Mouse (Mus musculus) embryonic facial prominence, embryonic 11.5 days (tissue): ENCODE data around the gene H2afy2. TPM values are rescaled to one million over a fixed set of nuclear protein-coding genes. Genes with fewer than 3 reads are reported as not detected.

Experiments
- ATAC-seq: fragments of 200-750 bp; cut with Nextera tagmentation; replicated peaks from 2 replicates; pipeline ENCODE4 v1.8.0; 2017; ENCODE audit warnings: low read depth; ENCODE audit not compliant: insufficient number of reproducible peaks, low FRiP score, low TSS enrichment
- DNase-seq: peaks from one replicate; pipeline ENCODE4 v3.0.0-alpha.2; 2015; ENCODE audit warnings: low spot score
- H3K27ac ChIP-seq: fragments of 300-500 bp; sonication (generic); replicated peaks from 2 replicates; pipeline ENCODE4 v1.5.1; 2014; ENCODE audit warnings: mild to moderate bottlenecking, low read depth, low read length, control low read depth
- H3K27me3 ChIP-seq: fragments of 300-500 bp; sonication (generic); 2 replicates; pipeline ENCODE4 v1.6.1; 2014; ENCODE audit warnings: mild to moderate bottlenecking, low read length, moderate library complexity, mixed read lengths; ENCODE audit not compliant: control insufficient read depth, insufficient read depth
- H3K36me3 ChIP-seq: fragments of 300-500 bp; sonication (generic); replicated peaks from 2 replicates; pipeline ENCODE4 v1.6.1; 2014; ENCODE audit warnings: low read depth, mild to moderate bottlenecking, low read length, moderate library complexity, mixed read lengths; ENCODE audit not compliant: control insufficient read depth, insufficient read depth
- H3K4me1 ChIP-seq: fragments of 300-500 bp; sonication (generic); 2 replicates; pipeline ENCODE4 v1.6.1; 2014; ENCODE audit warnings: low read length, mixed read lengths; ENCODE audit not compliant: control insufficient read depth, insufficient read depth
- H3K4me2 ChIP-seq: fragments of 300-500 bp; sonication (generic); 2 replicates; pipeline ENCODE4 v1.6.1; 2014; ENCODE audit warnings: low read depth, mild to moderate bottlenecking, control low read depth, low read length, moderate library complexity
- H3K4me3 ChIP-seq: fragments of 300-500 bp; sonication (generic); 2 replicates; pipeline ENCODE4 v1.5.1; 2014; ENCODE audit warnings: low read depth, low read length, control low read depth
- H3K9ac ChIP-seq: fragments of 300-500 bp; sonication (generic); replicated peaks from 2 replicates; pipeline ENCODE4 v1.6.1; 2014; ENCODE audit warnings: mild to moderate bottlenecking, control low read depth, low read length
- H3K9me3 ChIP-seq: fragments of 300-500 bp; sonication (generic); replicated peaks from 2 replicates; pipeline ENCODE4 v1.6.1; 2016; ENCODE audit warnings: mild to moderate bottlenecking, low read length, inconsistent platforms, mixed read lengths; ENCODE audit not compliant: control insufficient read depth
- WGBS: fragments of 180-500 bp; shearing (Covaris S2); extraction: QIAGEN DNeasy Blood & Tissue Kit; methylation state at CpG from one replicate; pipeline ENCODE4 v1.1.7; 2014; 5-methylcytosine and 5-hydroxymethylcytosine counted together
- polyA plus RNA-seq: library from polyadenylated mRNA; unstranded; fragments of >200 nt; fragmentation: Nextera tagmentation; extraction: Ambion mirVana; gene quantifications from 2 replicates; pipeline ENCODE4 v1.2.1, GENCODE M21; 2014

Gene H2afy2
- polyA plus RNA-seq, 1 experiment from 2014 or later: 335 TPM

- no peaks in the 10 kb centered on the region for H3K36me3 ChIP-seq
- DNase-seq (peak; percentile 76), ATAC-seq (peak; percentile 66)
- no peaks in the 10 kb centered on the region for H3K9me3 ChIP-seq
- H3K27ac ChIP-seq: peak overlapping the region; percentile 36
- WGBS: 9% methylated on average over 16 of the region's 16 CpGs
- H3K9ac ChIP-seq: 0 out of 2 replicates have a peak overlapping the region, but pooled peaks have one; percentile 15
- no peaks in the 10 kb centered on the region for H3K27me3 ChIP-seq
- peaks cover 11% of the 10 kb centered on the region for H3K4me1 ChIP-seq
- H3K4me3 ChIP-seq: no peak overlapping the region
- no peak overlapping the region for H3K4me2 ChIP-seq
Measured at GRCm38 (mm10) chr10:61826753-61827435, 42.9 kb upstream of the H2afy2 start.

DNA sequence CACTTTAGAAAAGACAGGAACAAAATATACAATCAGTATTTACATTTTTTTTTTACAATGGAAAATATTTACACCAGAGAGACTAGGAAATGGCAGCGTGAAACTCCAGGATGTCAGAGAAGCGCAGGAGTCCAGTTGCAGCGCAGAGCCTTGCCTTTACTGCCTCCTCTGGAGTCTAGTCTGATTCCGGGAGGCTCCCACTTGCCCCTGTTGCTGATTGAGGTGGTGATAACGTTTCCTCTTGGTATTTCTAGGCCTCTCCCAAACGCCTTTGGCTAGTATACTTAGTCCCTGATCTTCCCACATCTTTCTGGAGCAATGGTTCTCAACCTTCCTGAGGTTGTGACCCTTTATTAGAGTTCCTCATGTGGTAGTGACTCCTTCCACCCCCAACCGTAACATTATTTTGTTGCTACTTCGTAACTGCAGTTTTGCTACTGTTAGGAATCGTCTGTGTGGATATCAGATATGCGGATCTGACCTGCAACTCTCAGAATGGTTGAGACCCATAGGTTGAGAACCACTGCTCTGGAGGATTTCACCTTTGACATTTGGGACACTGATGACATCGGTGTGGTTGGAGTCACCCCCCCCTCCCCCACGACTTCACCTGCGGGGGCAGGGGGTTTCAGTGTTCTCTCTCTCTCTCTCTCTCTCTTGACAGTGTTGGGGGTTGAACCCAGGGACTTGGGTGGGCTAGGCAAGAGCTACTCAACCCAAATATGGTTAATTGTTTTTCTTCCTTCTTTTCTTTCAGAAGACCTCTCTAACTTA lies 42.2 kb upstream of the H2afy2 start:
- H3K36me3 ChIP-seq: no peaks in the 10 kb centered on the region
- no peak for ATAC-seq
- H3K9ac ChIP-seq: no peak overlapping the region
- peak; percentile 67 for DNase-seq
- H3K4me3 ChIP-seq: no peak overlapping the region
- no peaks in the 10 kb centered on the region for H3K9me3 ChIP-seq
- H3K27me3 ChIP-seq: no peaks in the 10 kb centered on the region
- WGBS: 32% methylated on average over 13 of the region's 13 CpGs
- no peak overlapping the region for H3K4me2 ChIP-seq
- H3K4me1 ChIP-seq: peaks cover 11% of the 10 kb centered on the region
- peak overlapping the region; percentile 36 for H3K27ac ChIP-seq

DNA sequence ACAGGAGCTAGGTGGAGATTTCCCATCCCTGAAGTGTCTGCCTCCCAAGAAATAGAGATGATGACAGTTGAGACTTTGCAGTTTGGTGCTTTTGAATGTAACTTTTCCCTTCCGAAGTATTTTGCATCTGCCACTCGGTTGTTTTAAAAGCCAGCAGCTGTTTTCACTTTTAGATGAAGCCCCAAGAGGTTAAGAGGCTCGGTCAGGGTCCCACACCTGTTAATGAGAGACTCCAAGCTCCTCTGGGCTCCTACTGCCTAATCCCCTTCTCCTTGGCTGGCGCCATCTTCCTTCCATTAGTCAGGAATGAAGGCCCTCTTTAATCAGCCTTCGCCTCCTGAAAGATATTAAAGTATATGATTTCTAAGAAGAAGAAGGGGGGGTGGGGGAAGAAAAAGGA lies 41.6 kb upstream of the H2afy2 start:
- no peak overlapping the region for H3K9ac ChIP-seq
- H3K9me3 ChIP-seq: no peaks in the 10 kb centered on the region
- peaks cover 11% of the 10 kb centered on the region for H3K4me1 ChIP-seq
- H3K36me3 ChIP-seq: no peaks in the 10 kb centered on the region
- peak; percentile 78 for DNase-seq
- no peaks in the 10 kb centered on the region for H3K27me3 ChIP-seq
- H3K27ac ChIP-seq: peak overlapping the region; percentile 23
- no peak overlapping the region for H3K4me2 ChIP-seq
- WGBS: 20% methylated on average over 5 of the region's 5 CpGs
- H3K4me3 ChIP-seq: no peak overlapping the region
- ATAC-seq: no peak

DNA sequence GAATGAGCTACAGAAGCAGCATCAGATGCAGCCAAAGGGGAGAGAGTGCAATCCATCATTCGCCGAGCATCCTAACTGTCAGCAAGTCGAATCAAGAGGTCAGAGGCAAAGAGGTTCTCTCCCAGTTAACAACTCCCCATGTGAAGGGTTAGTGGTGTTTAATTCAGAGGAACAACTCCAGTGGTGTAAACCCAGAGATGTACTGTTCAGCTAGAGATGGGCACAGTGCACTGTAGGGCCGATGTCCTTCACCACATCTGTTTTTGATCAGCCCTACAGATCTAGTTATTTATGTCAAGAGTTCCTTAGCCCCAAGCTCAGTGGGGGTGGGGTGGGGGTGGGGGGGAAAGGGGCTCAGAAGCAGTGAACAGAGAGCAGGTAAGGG lies 39.8 kb upstream of the H2afy2 start:
- no peaks in the 10 kb centered on the region for H3K9me3 ChIP-seq
- no peaks in the 10 kb centered on the region for H3K27me3 ChIP-seq
- H3K4me2 ChIP-seq: peak overlapping the region; percentile 2
- H3K9ac ChIP-seq: no peak overlapping the region
- 0 out of 2 replicates have a peak, but pooled peaks have one; percentile 32 for ATAC-seq
- H3K36me3 ChIP-seq: no peaks in the 10 kb centered on the region
- peak overlapping the region; percentile 42 for H3K27ac ChIP-seq
- WGBS: 22% methylated on average over 4 of the region's 4 CpGs
- H3K4me3 ChIP-seq: no peak overlapping the region; the same call in 1 of the 2 replicates
- H3K4me1 ChIP-seq: peaks cover 11% of the 10 kb centered on the region
- DNase-seq: peak; percentile 80

DNA sequence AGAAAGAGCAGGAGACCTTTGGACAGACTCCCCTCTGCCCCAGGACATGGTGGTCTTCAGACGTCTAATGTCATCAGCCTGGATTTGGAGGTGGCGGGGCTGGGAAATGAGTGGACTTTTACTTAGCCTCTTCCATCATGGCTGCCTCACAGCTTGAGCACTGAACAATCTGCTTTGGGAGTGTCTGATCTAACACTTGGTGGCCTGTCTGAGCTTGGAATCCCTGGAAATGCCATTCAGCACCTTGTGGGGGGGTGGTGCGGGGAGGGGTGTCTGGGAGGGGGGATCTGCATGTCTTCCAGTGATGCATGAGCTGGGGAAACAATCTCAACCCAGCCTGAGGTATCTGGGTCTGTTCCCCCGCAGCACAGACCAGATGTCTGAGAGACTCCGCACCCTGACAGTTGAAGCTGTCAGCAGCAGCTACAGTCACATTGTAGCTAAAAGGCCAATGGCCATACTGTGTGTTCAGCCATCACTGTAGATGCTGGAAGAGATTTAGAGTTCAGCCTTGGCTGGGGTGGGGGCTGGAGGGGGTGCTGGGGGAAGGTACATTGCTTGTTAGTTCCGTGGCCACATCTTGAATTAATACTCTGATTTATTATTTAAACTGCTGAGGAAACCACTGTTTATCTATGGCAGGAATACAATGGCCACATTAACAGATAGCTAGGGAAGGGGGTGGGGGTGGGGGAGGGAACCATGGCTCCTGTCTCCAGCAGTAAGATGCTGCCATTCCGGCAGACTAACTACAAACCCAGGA lies 39.2 kb upstream of the H2afy2 start:
- WGBS: 32% methylated on average over 7 of the region's 7 CpGs
- H3K9ac ChIP-seq: no peak overlapping the region
- no peaks in the 10 kb centered on the region for H3K9me3 ChIP-seq
- H3K27ac ChIP-seq: peak overlapping the region; percentile 42
- no peaks in the 10 kb centered on the region for H3K36me3 ChIP-seq
- no peak; the same call in 1 of the 2 replicates for ATAC-seq
- H3K27me3 ChIP-seq: no peaks in the 10 kb centered on the region
- H3K4me2 ChIP-seq: peak overlapping the region; percentile 2
- DNase-seq: peak; percentile 54
- no peak overlapping the region for H3K4me3 ChIP-seq
- peaks cover 9% of the 10 kb centered on the region for H3K4me1 ChIP-seq

GRCm38 (mm10) chr10:61820050-61820449 lies 36.1 kb upstream of the H2afy2 start:
- Histone ChIP-seq H3K36me3 (no peaks in the 10 kb centered on the region), H3K9me3 (no peaks in the 10 kb centered on the region), H3K4me1 (0 out of 2 replicates have a peak, but pooled peaks cover 2% of the 10 kb centered on the region), H3K4me2 (no peak overlapping the region), H3K27ac (no peak overlapping the region), H3K4me3 (no peak overlapping the region), H3K27me3 (no peaks in the 10 kb centered on the region), H3K9ac (no peak overlapping the region)
- ATAC-seq: no peak
- WGBS: 52% methylated on average over 9 of the region's 9 CpGs
- DNase-seq: no peak

DNA sequence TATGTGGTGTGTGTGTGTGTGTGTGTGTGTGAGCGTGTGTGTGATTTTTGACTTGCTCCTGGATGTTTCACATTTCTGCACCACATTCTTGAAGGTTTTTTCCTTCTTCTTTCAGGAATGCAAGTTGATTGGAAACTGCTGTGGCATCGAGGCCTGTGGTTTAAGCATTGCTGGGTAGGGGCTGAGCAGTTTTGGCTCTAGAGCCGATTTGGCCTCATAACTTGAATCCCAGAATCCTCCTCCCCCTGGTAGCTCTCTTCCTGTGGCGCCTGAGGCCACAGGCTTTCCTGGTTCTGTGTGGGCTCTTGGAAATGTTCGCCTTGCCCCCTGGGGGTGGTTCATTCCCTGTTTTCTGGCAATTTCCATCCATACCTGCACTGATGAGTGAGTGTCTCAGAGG lies 28.0 kb upstream of the H2afy2 start:
- no peaks in the 10 kb centered on the region for H3K36me3 ChIP-seq
- peak; percentile 84 for DNase-seq
- H3K4me3 ChIP-seq: no peak overlapping the region
- H3K27ac ChIP-seq: peak overlapping the region; percentile 72
- peaks cover 3% of the 10 kb centered on the region; the same call in 1 of the 2 replicates for H3K4me1 ChIP-seq
- 33% methylated on average over 5 of the region's 5 CpGs for WGBS
- H3K9me3 ChIP-seq: no peaks in the 10 kb centered on the region
- H3K9ac ChIP-seq: peak overlapping the region; percentile 13
- no peak overlapping the region for H3K4me2 ChIP-seq
- no peaks in the 10 kb centered on the region for H3K27me3 ChIP-seq
- ATAC-seq: peak; percentile 65; the same call in 1 of the 2 replicates
